Mouse (Mus musculus): ENCODE measurements at regions not wholly inside any gene's neighbourhood (a gene's known extent, or its start where the extent isn't known, plus 50 kb on each side); places are given as distances from the start of the nearest gene placed in this dataset.
"Not testable (repeated sequence)": the region's sequence is repeated elsewhere in the genome, so short reads cannot be mapped to it uniquely, and the experiment has no call there.

DNA sequence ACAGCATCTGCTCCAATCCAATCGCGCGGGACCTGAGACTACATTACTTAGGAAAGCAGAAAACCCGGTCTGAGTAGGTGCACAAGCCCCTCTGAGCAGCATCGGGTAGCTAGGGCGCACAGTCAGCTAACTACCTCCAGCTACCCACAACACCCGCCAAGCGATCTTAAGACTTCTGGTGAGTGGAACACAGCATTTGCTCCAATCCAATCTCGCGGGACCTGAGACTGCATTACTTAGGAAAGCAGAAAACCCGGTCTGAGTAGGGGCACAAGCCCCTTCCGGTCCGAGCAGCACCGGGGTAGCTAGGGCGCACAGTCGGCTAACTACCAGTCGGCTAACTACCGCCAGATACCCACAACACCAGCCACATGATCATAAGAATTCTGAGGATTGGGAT lies 500.5 kb downstream of the Cbln4 start:
- TF ChIP-seq CTCF, EP300 (IDR thresholded peaks at IDR 0.05; ENCODE audit: low read depth): not testable (repeated sequence)

All from liver, embryonic 14.5 days (tissue).